Mouse (Mus musculus): ENCODE results near the gene Sycp2. TPM values are rescaled to one million over a fixed set of nuclear protein-coding genes. Genes with fewer than 3 reads are reported as not detected.

The Sycp2 gene
- polyA plus RNA-seq (2015; fragmentation: Nextera tagmentation; extraction: Ambion mirVana) = 0.04 TPM in 1 of 2 replicates, not detected in the other

DNA sequence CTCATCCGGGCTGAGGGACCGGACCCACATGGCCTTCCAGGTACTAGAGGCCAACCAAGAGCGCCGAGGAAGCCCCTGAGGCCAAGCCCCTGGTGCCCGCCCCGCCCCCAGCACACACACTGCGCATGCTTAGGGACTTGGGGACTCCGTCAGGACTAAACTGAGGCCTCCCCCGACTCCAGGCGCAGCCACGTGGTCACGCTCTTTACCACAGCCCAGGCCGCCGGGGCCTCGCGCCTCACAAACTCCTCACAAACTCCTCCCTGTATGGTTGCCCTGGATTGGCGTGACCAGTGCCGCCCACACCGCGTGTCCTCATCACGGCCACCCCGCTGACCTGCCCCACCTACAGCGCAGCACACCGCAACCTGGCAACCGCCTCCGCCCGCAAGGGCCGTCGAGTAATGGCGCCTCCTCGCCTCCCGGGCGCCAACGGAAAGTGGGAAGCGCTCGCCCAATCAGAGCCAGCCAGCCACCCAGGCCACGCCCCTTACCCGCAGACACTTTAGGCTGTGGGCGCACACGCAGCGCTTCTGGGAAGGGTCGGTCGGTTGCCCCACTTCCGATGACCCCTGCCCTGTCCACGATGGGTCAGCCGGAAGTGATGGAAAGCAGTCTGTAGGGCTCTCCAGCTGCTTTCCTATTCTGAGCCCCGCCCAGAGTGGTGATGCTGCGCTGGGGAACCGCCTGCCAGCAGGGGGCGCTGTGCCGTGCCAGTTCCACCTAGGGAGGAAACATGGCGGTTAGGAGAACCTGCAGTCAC is at the start of gene Sycp2:
Gene Sycp2, minus strand, starts transcription at position 633 of the 763 bp plus-strand sequence.
- no peak within 1 kb of the TSS for H3K9ac ChIP-seq (replicated peaks; ENCODE audit: low read length)
- no peaks in the 10 kb centered on the region for H3K4me1 ChIP-seq (ENCODE audit: insufficient read depth, low read length)
- H3K36me3 ChIP-seq (ENCODE audit: insufficient read depth, low read length) = no peaks in the 10 kb centered on the region
- WGBS = 85% methylated on average over 52 of the region's 52 CpGs
- no peak within 1 kb of the TSS for H3K4me3 ChIP-seq (ENCODE audit: low read length)
- ATAC-seq (ENCODE audit: low FRiP score, low TSS enrichment) = peak; percentile 75
- peaks cover 6% of the 10 kb centered on the region; the same call in 1 of the 2 replicates for H3K9me3 ChIP-seq (ENCODE audit: low read length)
- no peak within 1 kb of the TSS for H3K4me2 ChIP-seq (replicated peaks; ENCODE audit: low read depth, low read length)
- H3K27ac ChIP-seq (ENCODE audit: low read length) = no peak within 1 kb of the TSS
- no peaks in the 10 kb centered on the region for H3K27me3 ChIP-seq (ENCODE audit: insufficient read depth, low read length)

DNA sequence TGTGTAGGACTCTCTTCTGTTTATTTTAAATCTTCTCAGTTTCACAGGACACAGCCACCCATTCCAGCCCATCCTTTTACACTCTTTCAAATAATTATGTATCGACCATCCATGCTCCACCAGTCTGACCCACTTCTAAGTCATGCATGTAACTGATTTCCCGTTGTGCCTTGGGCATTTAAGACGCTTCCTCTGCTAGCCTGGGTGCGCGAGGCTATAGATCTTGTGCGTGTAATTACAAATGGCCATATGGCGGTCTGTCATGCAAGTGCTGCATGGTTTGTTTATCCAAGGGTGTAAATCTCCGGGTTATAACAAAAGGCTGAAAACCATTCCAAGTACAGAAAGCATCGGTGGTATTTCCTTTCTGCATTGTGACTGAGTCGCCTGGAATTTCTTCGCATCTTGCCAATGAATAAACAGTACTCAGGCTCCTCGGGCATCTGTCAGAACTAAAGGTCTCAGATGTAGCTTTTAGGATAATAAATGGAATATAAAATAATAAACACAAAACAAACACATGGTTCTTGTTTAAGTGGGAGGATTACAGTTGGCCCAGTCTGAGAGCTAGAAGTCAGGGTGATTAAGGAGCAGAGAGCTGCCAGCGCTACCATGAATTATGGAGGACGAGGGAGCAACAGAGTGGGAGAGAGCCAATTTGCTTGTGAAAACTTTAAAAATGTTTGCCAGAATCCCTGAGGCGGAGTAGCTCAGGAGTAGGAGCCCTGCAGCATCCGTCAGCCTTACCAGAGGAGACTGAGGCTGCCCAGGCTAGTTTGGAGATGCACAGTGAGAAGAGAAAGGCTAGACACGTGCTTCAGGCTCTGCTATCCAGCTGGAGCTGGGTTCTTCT is 47.4 kb upstream of the Sycp2 start:
- peaks cover 12% of the 10 kb centered on the region for H3K4me1 ChIP-seq (ENCODE audit: insufficient read depth, low read length)
- no peak overlapping the region for H3K9ac ChIP-seq (replicated peaks; ENCODE audit: low read length)
- peak overlapping the region; percentile 46 for H3K4me2 ChIP-seq (replicated peaks; ENCODE audit: low read depth, low read length)
- peak; percentile 93 for ATAC-seq (ENCODE audit: low FRiP score, low TSS enrichment)
- 0 out of 2 replicates have a peak overlapping the region, but pooled peaks have one; percentile 14 for H3K4me3 ChIP-seq (ENCODE audit: low read length)
- no peaks in the 10 kb centered on the region for H3K27me3 ChIP-seq (ENCODE audit: insufficient read depth, low read length)
- H3K27ac ChIP-seq (ENCODE audit: low read length) = peak overlapping the region; percentile 88
- H3K9me3 ChIP-seq (ENCODE audit: low read length) = no peaks in the 10 kb centered on the region
- 2% methylated on average over 17 of the region's 17 CpGs for WGBS
- no peaks in the 10 kb centered on the region for H3K36me3 ChIP-seq (ENCODE audit: insufficient read depth, low read length)

GRCm38 (mm10) chr2:178450961-178451360 is 43.5 kb upstream of the Sycp2 start:
- Histone ChIP-seq H3K4me3 (ENCODE audit: low read length) (no peak overlapping the region), H3K4me2 (replicated peaks; ENCODE audit: low read depth, low read length) (no peak overlapping the region), H3K9me3 (ENCODE audit: low read length) (no peaks in the 10 kb centered on the region), H3K9ac (replicated peaks; ENCODE audit: low read length) (no peak overlapping the region), H3K36me3 (ENCODE audit: insufficient read depth, low read length) (no peaks in the 10 kb centered on the region), H3K27ac (ENCODE audit: low read length) (no peak overlapping the region), H3K4me1 (ENCODE audit: insufficient read depth, low read length) (peaks cover 12% of the 10 kb centered on the region), H3K27me3 (ENCODE audit: insufficient read depth, low read length) (no peaks in the 10 kb centered on the region)
- no peak for ATAC-seq (ENCODE audit: low FRiP score, low TSS enrichment)
- 69% methylated on average over 10 of the region's 10 CpGs for WGBS

DNA sequence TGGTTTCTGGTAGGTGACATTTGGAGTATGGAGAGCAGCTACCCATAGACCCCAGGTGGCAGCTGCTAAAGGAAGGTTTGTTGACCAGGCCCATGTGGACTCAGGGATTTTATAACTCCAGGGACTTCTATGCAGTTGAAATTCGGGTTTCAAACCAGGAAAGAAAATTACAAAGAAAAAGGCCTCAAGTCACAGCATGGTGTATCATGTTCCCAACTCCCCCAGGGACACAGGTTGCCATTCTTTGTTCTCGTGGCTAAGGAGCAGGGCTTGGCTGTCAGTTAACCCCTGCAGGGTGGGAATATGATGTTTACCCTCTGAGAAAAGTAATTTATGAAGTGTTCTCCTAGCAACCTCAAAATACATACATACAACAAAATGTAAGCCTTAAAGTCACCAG is 42.8 kb upstream of the Sycp2 start:
- Histone ChIP-seq H3K9me3 (ENCODE audit: low read length) (no peaks in the 10 kb centered on the region), H3K4me1 (ENCODE audit: insufficient read depth, low read length) (peaks cover 7% of the 10 kb centered on the region), H3K27ac (ENCODE audit: low read length) (no peak overlapping the region), H3K36me3 (ENCODE audit: insufficient read depth, low read length) (no peaks in the 10 kb centered on the region), H3K9ac (replicated peaks; ENCODE audit: low read length) (no peak overlapping the region), H3K4me2 (replicated peaks; ENCODE audit: low read depth, low read length) (no peak overlapping the region), H3K4me3 (ENCODE audit: low read length) (no peak overlapping the region), H3K27me3 (ENCODE audit: insufficient read depth, low read length) (no peaks in the 10 kb centered on the region)
- 15% methylated on average over 2 of the region's 2 CpGs for WGBS
- ATAC-seq (ENCODE audit: low FRiP score, low TSS enrichment) = no peak

- no peaks in the 10 kb centered on the region for H3K36me3 ChIP-seq (ENCODE audit: insufficient read depth, low read length)
- no peaks in the 10 kb centered on the region for H3K4me1 ChIP-seq (ENCODE audit: insufficient read depth, low read length)
- H3K9ac ChIP-seq (replicated peaks; ENCODE audit: low read length) = no peak overlapping the region
- no peak overlapping the region for H3K4me2 ChIP-seq (replicated peaks; ENCODE audit: low read depth, low read length)
- no peaks in the 10 kb centered on the region for H3K27me3 ChIP-seq (ENCODE audit: insufficient read depth, low read length)
- 64% methylated on average over 4 of the region's 4 CpGs for WGBS
- no peak for ATAC-seq (ENCODE audit: low FRiP score, low TSS enrichment)
- no peak overlapping the region for H3K27ac ChIP-seq (ENCODE audit: low read length)
- H3K4me3 ChIP-seq (ENCODE audit: low read length) = no peak overlapping the region
- no peaks in the 10 kb centered on the region for H3K9me3 ChIP-seq (ENCODE audit: low read length)
Measured at GRCm38 (mm10) chr2:178449386-178449785, 41.9 kb upstream of the Sycp2 start.

DNA sequence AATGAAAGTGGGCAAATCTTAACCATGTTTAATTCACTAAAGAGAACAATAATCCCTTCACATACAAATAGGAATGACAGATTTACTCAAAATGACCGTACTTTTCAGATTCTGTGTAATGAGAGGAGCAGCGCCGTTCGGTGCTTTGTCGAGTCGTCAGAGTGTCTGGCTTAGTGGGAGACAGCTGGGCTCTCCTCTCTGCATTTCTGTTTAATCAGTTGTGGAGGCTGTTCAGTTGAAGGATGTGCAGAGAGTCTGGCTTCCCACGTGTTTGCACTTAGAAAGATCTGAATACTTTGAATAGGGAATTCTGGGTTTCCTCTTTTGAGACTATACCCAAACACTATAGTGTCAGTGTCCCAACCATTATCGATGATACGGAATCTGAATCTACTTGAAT is 29.8 kb upstream of the Sycp2 start:
- no peak overlapping the region for H3K9ac ChIP-seq (replicated peaks; ENCODE audit: low read length)
- H3K4me3 ChIP-seq (ENCODE audit: low read length) = no peak overlapping the region
- no peak for ATAC-seq (ENCODE audit: low FRiP score, low TSS enrichment)
- no peaks in the 10 kb centered on the region for H3K27me3 ChIP-seq (ENCODE audit: insufficient read depth, low read length)
- H3K27ac ChIP-seq (ENCODE audit: low read length) = no peak overlapping the region
- H3K4me2 ChIP-seq (replicated peaks; ENCODE audit: low read depth, low read length) = no peak overlapping the region
- 66% methylated on average over 9 of the region's 9 CpGs for WGBS
- H3K9me3 ChIP-seq (ENCODE audit: low read length) = 0 out of 2 replicates have a peak, but pooled peaks cover 3% of the 10 kb centered on the region
- H3K4me1 ChIP-seq (ENCODE audit: insufficient read depth, low read length) = no peaks in the 10 kb centered on the region
- no peaks in the 10 kb centered on the region for H3K36me3 ChIP-seq (ENCODE audit: insufficient read depth, low read length)

DNA sequence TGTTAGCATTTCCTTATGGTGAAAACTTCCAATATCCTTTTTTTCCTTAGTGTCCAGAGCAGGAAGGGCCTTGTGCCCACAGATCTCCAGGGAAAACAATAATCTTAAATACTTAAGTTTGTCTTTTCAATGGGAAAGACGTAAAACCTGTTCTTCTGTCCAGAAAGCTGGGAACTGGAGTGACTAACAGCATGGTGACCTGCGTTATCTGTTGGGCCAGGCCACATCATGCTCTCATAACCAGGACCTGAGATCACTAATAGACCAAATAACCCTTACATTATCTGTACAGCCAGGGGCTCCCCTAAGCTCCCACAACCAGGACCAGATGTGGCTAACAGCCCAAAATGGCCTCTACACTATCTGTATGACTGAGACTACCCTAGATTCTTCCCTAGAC is 26.4 kb upstream of the Sycp2 start:
- peaks cover 7% of the 10 kb centered on the region for H3K4me1 ChIP-seq (ENCODE audit: insufficient read depth, low read length)
- no peak overlapping the region for H3K27ac ChIP-seq (ENCODE audit: low read length)
- ATAC-seq (ENCODE audit: low FRiP score, low TSS enrichment) = no peak
- H3K4me3 ChIP-seq (ENCODE audit: low read length) = no peak overlapping the region
- no peaks in the 10 kb centered on the region for H3K9me3 ChIP-seq (ENCODE audit: low read length)
- no peak overlapping the region for H3K4me2 ChIP-seq (replicated peaks; ENCODE audit: low read depth, low read length)
- H3K9ac ChIP-seq (replicated peaks; ENCODE audit: low read length) = no peak overlapping the region
- WGBS = 83% methylated on average over 2 of the region's 2 CpGs
- H3K27me3 ChIP-seq (ENCODE audit: insufficient read depth, low read length) = no peaks in the 10 kb centered on the region
- no peaks in the 10 kb centered on the region for H3K36me3 ChIP-seq (ENCODE audit: insufficient read depth, low read length)

DNA sequence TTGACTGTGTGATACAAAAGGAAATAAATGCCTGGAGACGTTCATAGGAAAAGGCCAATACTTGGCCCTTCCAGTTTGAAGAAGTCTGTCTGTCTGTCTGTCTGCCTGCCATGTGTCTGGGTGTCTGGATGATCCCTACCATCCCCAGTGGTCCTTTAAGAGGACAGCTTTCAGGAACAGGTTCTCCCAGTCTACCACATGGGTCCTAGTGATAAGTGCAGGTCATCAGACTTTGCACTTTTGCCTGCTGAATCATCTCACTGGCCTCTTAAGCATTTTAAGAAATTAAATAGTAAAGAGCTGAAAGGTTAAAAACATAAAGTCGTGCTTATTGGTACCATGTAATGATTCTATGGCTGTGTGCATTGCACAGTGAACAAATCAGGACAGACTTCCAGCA is 26.0 kb upstream of the Sycp2 start:
- ATAC-seq (ENCODE audit: low FRiP score, low TSS enrichment) = no peak
- 72% methylated on average over 2 of the region's 2 CpGs for WGBS
- no peak overlapping the region for H3K4me3 ChIP-seq (ENCODE audit: low read length)

GRCm38 (mm10) chr2:178430231-178430630 is 22.7 kb upstream of the Sycp2 start, which contains the start of gene Cdh26:
Gene Cdh26 (plus strand): TSS chr2:178430531.
- WGBS = 98% methylated on average over 4 of the region's 4 CpGs
- Histone ChIP-seq H3K36me3 (ENCODE audit: insufficient read depth, low read length) (no peaks in the 10 kb centered on the region), H3K9ac (replicated peaks; ENCODE audit: low read length) (no peak within 1 kb of the TSS; the same call in 1 of the 2 replicates), H3K9me3 (ENCODE audit: low read length) (no peaks in the 10 kb centered on the region), H3K4me3 (ENCODE audit: low read length) (no peak within 1 kb of the TSS), H3K27ac (ENCODE audit: low read length) (no peak within 1 kb of the TSS), H3K4me1 (ENCODE audit: insufficient read depth, low read length) (peaks cover 7% of the 10 kb centered on the region), H3K4me2 (replicated peaks; ENCODE audit: low read depth, low read length) (no peak within 1 kb of the TSS), H3K27me3 (ENCODE audit: insufficient read depth, low read length) (no peaks in the 10 kb centered on the region)
- no peak for ATAC-seq (ENCODE audit: low FRiP score, low TSS enrichment)

More for the DNA sequence above, 26.0 kb upstream of the Sycp2 start:
- Histone ChIP-seq H3K4me1 (ENCODE audit: insufficient read depth, low read length) (peaks cover 7% of the 10 kb centered on the region), H3K9ac (replicated peaks; ENCODE audit: low read length) (no peak overlapping the region), H3K27me3 (ENCODE audit: insufficient read depth, low read length) (no peaks in the 10 kb centered on the region), H3K36me3 (ENCODE audit: insufficient read depth, low read length) (no peaks in the 10 kb centered on the region), H3K9me3 (ENCODE audit: low read length) (no peaks in the 10 kb centered on the region), H3K27ac (ENCODE audit: low read length) (no peak overlapping the region), H3K4me2 (replicated peaks; ENCODE audit: low read depth, low read length) (no peak overlapping the region)

Measured in kidney, embryonic 16.5 days (tissue).